Mouse (Mus musculus): ENCODE data around the gene Iars2. TPM values are rescaled to one million over a fixed set of nuclear protein-coding genes. Genes with fewer than 3 reads are reported as not detected.

The Iars2 gene
- total RNA-seq, 2 experiments from 2014 or later, result 28.8 to 32.1 TPM

Small RNA genes within 50 kb of the gene (microRNA-seq; reads per million reads assigned to microRNA genes)
- gene Mir194-1 (0 to 0.50 reads per million in 2 experiments), gene Mir215 (0.21 to 1.7 reads per million in 2 experiments), gene Mir664 (286 to 316 reads per million in 2 experiments)

Other genes with a start within 250 kb of the Iars2 start
- gene Rab3gap2, start 125.3 kb downstream of the Iars2 start, total RNA-seq (2021), result 10 to 100 TPM; 78.9 TPM
- 10 to 100 TPM; 70.2 to 79.3 TPM for gene Bpnt1, start 2.8 kb upstream of the Iars2 start, total RNA-seq (2021)
- 10 to 100 TPM; 68.7 to 72.2 TPM for gene Eprs, start 33.6 kb upstream of the Iars2 start, total RNA-seq (2021)
- 1 to 10 TPM; 7.4 to 8.8 TPM for gene Slc30a10, start 125.5 kb upstream of the Iars2 start, total RNA-seq (2021)

Measured in left cerebral cortex, adult 18-20 months (tissue).